Mouse (Mus musculus) hematopoietic stem cell, adult 5-6 weeks (primary cell): ENCODE measurements around the gene Ccl8. TPM values are rescaled to one million over a fixed set of nuclear protein-coding genes. Genes with fewer than 3 reads are reported as not detected.

Source experiments
- ATAC-seq, 2 experiments: fragments of 125-278 bp in 1 of 2; replicated peaks in 1 of 2; 2 replicates each; pipeline ENCODE4 v1.8.0; 2016 to 2017; ENCODE audit warnings: inconsistent platforms in 2 of 2, mild to moderate bottlenecking in 2 of 2, moderate number of reproducible peaks in 2 of 2, low read depth in 1 of 2, moderate TSS enrichment in 1 of 2; ENCODE audit not compliant: low FRiP score in 2 of 2, poor library complexity in 2 of 2, severe bottlenecking in 2 of 2, insufficient read depth in 1 of 2, low TSS enrichment in 1 of 2
- total RNA-seq: library from RNA; stranded (forward); fragments of 172-1452, 232-1000 nt; gene quantifications from 2 replicates; pipeline ENCODE4 v1.2.3, GENCODE M21; 2017

Gene Ccl8
- total RNA-seq, 1 experiment from 2014 or later = not detected

DNA sequence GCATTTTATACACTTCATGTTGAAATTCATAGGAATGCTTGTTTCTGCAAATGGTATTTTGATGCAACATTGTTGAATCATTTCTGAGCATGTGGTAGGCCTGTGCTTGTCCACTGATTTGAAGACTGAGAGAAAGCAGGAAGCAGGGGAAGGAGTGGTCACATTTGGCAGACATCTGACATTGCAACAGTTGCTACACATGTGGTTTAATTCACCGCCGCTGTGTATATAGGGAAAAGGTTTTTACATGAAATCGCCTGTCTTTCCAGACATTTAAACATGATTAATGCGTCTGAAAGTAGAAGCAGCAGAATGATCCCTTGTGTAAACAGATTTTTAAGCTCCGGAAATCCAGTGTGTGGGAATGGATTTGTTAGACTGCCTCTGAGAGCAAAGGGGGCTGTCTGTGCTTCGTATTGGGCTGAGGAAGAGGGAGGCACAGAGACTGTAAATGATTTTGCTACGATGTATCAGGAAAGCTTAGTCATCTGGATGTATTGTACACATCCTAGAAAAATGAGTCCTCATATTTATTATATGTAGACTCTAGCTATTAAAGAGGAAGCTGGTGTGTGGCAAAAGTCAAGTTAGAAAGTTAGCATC lies 24.6 kb downstream of the Ccl8 start:
- no peak for ATAC-seq

DNA sequence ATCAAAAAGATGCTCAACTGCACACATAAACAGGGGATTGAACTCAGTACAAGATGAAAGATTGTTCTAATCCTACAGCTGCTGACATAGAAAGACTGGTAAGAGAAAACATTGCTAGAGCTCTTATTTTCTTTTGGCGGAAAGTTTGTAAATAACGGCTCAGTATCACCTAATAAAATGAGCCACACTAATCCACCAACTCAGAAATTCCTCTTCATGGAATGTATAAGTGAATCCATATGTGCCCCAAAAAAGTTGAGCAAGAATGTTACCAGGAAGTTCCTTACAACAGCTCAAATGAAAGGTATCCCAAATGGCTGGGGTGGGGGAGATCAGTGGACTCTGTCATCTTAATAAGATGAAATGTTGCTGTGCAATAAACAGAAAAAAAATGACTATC lies 44.1 kb downstream of the Ccl8 start:
- ATAC-seq = no peak

DNA sequence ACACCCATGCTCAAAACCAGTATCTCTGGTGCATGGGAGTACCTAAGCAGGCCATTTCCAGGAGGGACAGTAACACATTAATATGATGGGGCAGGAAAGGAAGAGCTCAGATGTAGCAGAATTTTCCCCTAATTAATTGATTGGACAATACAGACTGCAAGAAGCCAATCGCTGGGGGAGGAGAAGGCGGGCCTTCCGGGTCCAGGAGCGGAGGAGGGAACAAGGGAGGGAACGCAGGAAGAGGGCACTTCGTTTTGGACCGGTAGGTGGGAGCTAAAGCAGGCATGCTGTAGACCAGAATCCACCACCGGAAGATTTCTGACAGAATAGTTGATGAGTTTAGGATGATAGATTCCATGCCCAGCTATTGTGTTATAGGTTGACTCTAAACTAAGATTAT lies 48.3 kb downstream of the Ccl8 start:
- no peak for ATAC-seq

Other genes starting within 250 kb of the Ccl8 start
- not detected in 2 replicates for gene Asic2, start 146.7 kb upstream of the Ccl8 start, total RNA-seq
- 3.8 and 5.8 TPM in 2 replicates for gene Ccl2, start 79.6 kb upstream of the Ccl8 start, total RNA-seq
- not detected in 2 replicates for gene Gm17268, start 76.6 kb upstream of the Ccl8 start, total RNA-seq
- gene Ccl7, start 69.5 kb upstream of the Ccl8 start, total RNA-seq = not detected in 2 replicates
- not detected in 2 replicates for gene Ccl11, start 57.4 kb upstream of the Ccl8 start, total RNA-seq
- gene Ccl12, start 13.3 kb upstream of the Ccl8 start, total RNA-seq = not detected in 2 replicates
- gene Ccl1, start 190.5 kb downstream of the Ccl8 start, total RNA-seq = not detected in 2 replicates